Mouse (Mus musculus) heart, embryonic 14.5 days (tissue): ENCODE measurements around the gene Wdr74. TPM values are rescaled to one million over a fixed set of nuclear protein-coding genes. Genes with fewer than 3 reads are reported as not detected.

Experiments
- ATAC-seq: fragments of 200-750 bp; cut with Nextera tagmentation; 2 replicates; pipeline ENCODE4 v1.8.0; 2017; ENCODE audit warnings: low read depth, moderate TSS enrichment; ENCODE audit not compliant: insufficient number of reproducible peaks, insufficient read depth, low FRiP score
- H3K27ac ChIP-seq, 2 experiments: fragments of 200-500 bp in 1 of 2; fragments of 300-500 bp in 1 of 2; sonication (generic) in 1 of 2; replicated peaks in 1 of 2; 2 replicates each; pipeline ENCODE4 v1.5.1; 2012 to 2014; ENCODE audit warnings: low read depth in 2 of 2, low read length in 2 of 2, control low read depth in 1 of 2, mild to moderate bottlenecking in 1 of 2, mixed read lengths in 1 of 2; ENCODE audit not compliant: control insufficient read depth in 1 of 2, insufficient read depth in 1 of 2
- H3K27me3 ChIP-seq: fragments of 300-500 bp; sonication (generic); 2 replicates; pipeline ENCODE4 v1.6.1; 2014; ENCODE audit warnings: mild to moderate bottlenecking, low read length, control low read depth; ENCODE audit not compliant: control insufficient read depth, insufficient read depth
- H3K36me3 ChIP-seq: fragments of 300-500 bp; sonication (generic); 2 replicates; pipeline ENCODE4 v1.6.1; 2014; ENCODE audit warnings: mild to moderate bottlenecking, control low read depth, low read length, mixed read lengths; ENCODE audit not compliant: control insufficient read depth, insufficient read depth
- H3K4me1 ChIP-seq, 2 experiments: fragments of 200-500 bp in 1 of 2; fragments of 300-500 bp in 1 of 2; sonication (generic) in 1 of 2; 2 replicates each; pipeline ENCODE4 v1.6.1; 2012 to 2014; ENCODE audit warnings: low read length in 2 of 2, control low read depth in 1 of 2, mixed read lengths in 1 of 2; ENCODE audit not compliant: control insufficient read depth in 2 of 2, insufficient read depth in 2 of 2
- H3K4me2 ChIP-seq: fragments of 300-500 bp; sonication (generic); 2 replicates; pipeline ENCODE4 v1.6.1; 2014; ENCODE audit warnings: mild to moderate bottlenecking, low read length
- H3K4me3 ChIP-seq, 2 experiments: fragments of 200-500 bp in 1 of 2; fragments of 300-500 bp in 1 of 2; sonication (generic) in 1 of 2; 2 replicates each; pipeline ENCODE4 v1.5.1; 2012 to 2014; ENCODE audit warnings: low read length in 2 of 2, mild to moderate bottlenecking in 2 of 2, control low read depth in 1 of 2, low read depth in 1 of 2, moderate library complexity in 1 of 2; ENCODE audit not compliant: control insufficient read depth in 1 of 2, insufficient read depth in 1 of 2
- H3K9ac ChIP-seq: fragments of 300-500 bp; sonication (generic); 2 replicates; pipeline ENCODE4 v1.6.1; 2014; ENCODE audit warnings: mild to moderate bottlenecking, low read length
- H3K9me3 ChIP-seq: fragments of 300-500 bp; sonication (generic); 2 replicates; pipeline ENCODE4 v1.6.1; 2016; ENCODE audit warnings: low read length, control low read depth; ENCODE audit not compliant: control insufficient read depth
- WGBS: fragments of 180-500 bp; shearing (Covaris S2); extraction: QIAGEN DNeasy Blood & Tissue Kit; methylation state at CpG from one replicate; pipeline ENCODE4 v1.1.7; 2014; 5-methylcytosine and 5-hydroxymethylcytosine counted together
- polyA plus RNA-seq: library from polyadenylated mRNA; unstranded; fragments of >200 nt; fragmentation: Nextera tagmentation; extraction: Ambion mirVana; gene quantifications from 2 replicates; pipeline ENCODE4 v1.2.1, GENCODE M21; 2014

The Wdr74 gene
- polyA plus RNA-seq, 1 experiment from 2014 or later = 50.5 TPM

DNA sequence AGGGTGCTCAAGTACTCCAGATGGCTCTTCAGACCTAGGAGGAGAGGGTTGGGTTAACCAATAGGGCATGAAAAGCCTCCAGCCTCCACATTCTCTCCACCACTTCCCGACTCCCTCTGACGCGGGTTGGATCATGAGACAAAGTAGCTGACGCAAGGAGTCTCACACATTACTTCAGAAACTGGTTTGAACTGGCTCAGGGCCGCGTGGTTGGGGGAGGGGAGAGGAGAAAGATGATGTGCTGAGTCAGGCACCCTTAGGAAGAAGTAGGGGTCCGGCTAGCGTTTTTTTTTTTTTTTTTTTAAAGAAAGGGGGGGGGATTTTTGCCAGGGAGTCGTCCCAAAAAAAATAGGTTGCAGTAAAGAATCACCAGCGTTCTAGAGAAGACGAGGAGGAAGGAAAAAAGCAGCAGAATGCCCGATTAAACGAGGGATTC lies 22.7 kb upstream of the Wdr74 start:
- Histone ChIP-seq H3K27ac (peak overlapping the region; percentile 89 to 96), H3K4me3 (peak overlapping the region; percentile 78 to 89), H3K4me1 (peaks cover 7 to 32% of the 10 kb centered on the region in 2 experiments), H3K9me3 (no peaks in the 10 kb centered on the region), H3K4me2 (peak overlapping the region; percentile 81), H3K27me3 (no peaks in the 10 kb centered on the region), H3K36me3 (peaks cover 47% of the 10 kb centered on the region), H3K9ac (peak overlapping the region; percentile 91)
- WGBS = under 1% methylated on average over 13 of the region's 13 CpGs
- ATAC-seq = peak; percentile 64

GRCm38 (mm10) chr19:8713306-8713996 lies 22.2 kb upstream of the Wdr74 start:
- Histone ChIP-seq H3K27me3 (no peaks in the 10 kb centered on the region), H3K4me3 (peak overlapping the region; percentile 78 to 89), H3K4me2 (peak overlapping the region; percentile 81), H3K4me1 (peaks cover 7 to 32% of the 10 kb centered on the region in 2 experiments), H3K9ac (peak overlapping the region; percentile 91), H3K9me3 (no peaks in the 10 kb centered on the region), H3K36me3 (peaks cover 41% of the 10 kb centered on the region), H3K27ac (peak overlapping the region; percentile 89 to 96)
- whole genome bisulfite sequencing = under 1% methylated on average over 51 of the region's 51 CpGs
- peak; percentile 89 for ATAC-seq

DNA sequence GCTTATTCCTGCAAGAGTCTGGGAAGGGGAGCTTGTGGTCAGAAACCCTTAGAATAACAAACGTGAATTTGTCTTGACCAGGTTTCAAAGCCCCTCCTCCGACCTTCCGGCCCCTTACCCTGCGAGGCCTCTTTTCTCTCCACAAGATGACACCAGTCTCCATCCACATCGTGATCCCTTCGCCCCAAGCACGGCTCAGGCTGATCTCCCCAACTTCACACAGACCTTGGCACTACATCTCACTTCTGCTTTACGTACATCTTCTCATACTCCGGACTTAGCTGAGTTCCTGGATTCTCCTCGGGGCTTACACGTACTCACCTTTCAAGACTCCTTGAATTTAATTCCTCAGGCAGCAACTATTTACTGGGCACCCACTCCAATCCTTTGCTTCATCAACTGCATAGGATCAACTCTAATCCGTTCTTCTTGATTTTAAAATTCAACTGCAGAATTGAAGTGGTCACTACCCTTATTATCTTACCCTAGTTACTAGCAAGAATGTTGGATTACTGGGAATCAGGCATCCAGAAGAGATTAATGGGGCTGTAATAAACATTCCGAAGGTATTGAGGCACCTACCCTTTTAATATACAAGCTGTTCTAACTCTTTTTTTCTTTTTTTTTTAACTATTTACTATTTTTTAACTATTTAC lies 21.5 kb upstream of the Wdr74 start:
- 8% methylated on average over 13 of the region's 13 CpGs for WGBS
- Histone ChIP-seq H3K9ac (peak overlapping the region; percentile 91), H3K4me2 (peak overlapping the region; percentile 81), H3K9me3 (no peaks in the 10 kb centered on the region), H3K36me3 (peaks cover 34% of the 10 kb centered on the region), H3K4me3 (peak overlapping the region; percentile 78 to 89), H3K27me3 (no peaks in the 10 kb centered on the region), H3K4me1 (peaks cover 7 to 32% of the 10 kb centered on the region in 2 experiments), H3K27ac (peak overlapping the region; percentile 89 to 96)
- no peak for ATAC-seq

GRCm38 (mm10) chr19:8714653-8715481 lies 20.8 kb upstream of the Wdr74 start:
- Histone ChIP-seq H3K9me3 (no peaks in the 10 kb centered on the region), H3K27ac (no peak overlapping the region), H3K4me1 (peaks cover 7 to 31% of the 10 kb centered on the region in 2 experiments), H3K9ac (no peak overlapping the region; the same call in 1 of the 2 replicates), H3K27me3 (no peaks in the 10 kb centered on the region), H3K4me2 (peak overlapping the region; percentile 81; the same call in 1 of the 2 replicates), H3K4me3 (peak overlapping the region in 1 of 2 experiments; percentile 89; a peak in 1 of 4 replicates), H3K36me3 (peaks cover 27% of the 10 kb centered on the region)
- no peak for ATAC-seq
- WGBS = 75% methylated on average over 10 of the region's 10 CpGs

DNA sequence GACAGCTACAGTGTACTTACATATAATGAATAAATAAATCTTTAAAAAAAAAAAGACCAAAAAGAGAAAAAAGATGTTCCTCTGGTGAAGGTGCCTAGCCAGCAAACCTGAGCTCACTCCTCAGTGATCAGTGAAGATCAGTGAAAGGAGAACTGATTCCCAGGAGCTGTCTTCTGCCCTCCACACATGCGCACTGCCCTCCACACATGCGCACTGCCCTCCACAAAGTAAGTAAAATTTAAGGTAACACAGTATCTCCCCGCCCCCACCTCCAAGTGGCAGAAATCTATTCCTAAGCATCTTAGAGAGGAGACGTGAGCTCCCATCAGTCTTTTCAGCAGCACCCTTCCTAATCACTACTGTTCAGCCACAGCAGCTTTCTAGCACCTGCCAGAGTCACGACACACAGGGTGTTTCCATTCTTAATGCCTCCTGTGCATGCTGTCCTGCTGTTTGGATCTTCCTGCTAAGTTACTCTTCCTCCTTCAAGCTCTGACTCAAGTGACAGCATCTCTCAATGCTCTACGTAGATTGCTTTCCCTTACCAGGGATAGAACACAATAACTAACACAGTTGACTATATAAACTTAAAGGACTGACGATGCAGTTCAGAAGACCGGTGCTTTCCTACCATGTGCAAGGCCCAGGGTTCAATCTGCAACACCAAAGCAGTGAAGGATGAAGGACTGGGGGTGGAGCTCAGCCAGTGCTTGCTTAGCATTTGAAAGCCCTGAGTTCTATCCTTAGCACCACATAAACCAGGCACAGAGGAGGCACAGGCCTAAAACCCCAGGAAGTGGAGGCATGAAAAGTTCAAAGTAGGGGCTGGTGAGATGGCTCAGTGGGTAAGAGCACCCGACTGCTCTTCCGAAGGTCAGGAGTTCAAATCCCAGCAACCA lies 19.5 kb upstream of the Wdr74 start:
- no peak overlapping the region for H3K4me3 ChIP-seq
- no peaks in the 10 kb centered on the region for H3K9me3 ChIP-seq
- WGBS = 70% methylated on average over 10 of the region's 10 CpGs
- peaks cover 14% of the 10 kb centered on the region for H3K36me3 ChIP-seq
- H3K4me1 ChIP-seq = peaks cover 7 to 19% of the 10 kb centered on the region in 2 experiments
- ATAC-seq = no peak
- H3K9ac ChIP-seq = no peak overlapping the region
- H3K4me2 ChIP-seq = no peak overlapping the region
- no peak overlapping the region for H3K27ac ChIP-seq
- H3K27me3 ChIP-seq = no peaks in the 10 kb centered on the region

GRCm38 (mm10) chr19:8716767-8717475 lies 18.7 kb upstream of the Wdr74 start:
- Histone ChIP-seq H3K9ac (no peak overlapping the region), H3K27ac (no peak overlapping the region), H3K27me3 (no peaks in the 10 kb centered on the region), H3K9me3 (no peaks in the 10 kb centered on the region), H3K36me3 (peaks cover 6% of the 10 kb centered on the region), H3K4me3 (no peak overlapping the region), H3K4me2 (no peak overlapping the region), H3K4me1 (peaks cover 4 to 18% of the 10 kb centered on the region in 2 experiments)
- 71% methylated on average over 8 of the region's 10 CpGs for WGBS
- ATAC-seq = no peak
